Mouse (Mus musculus) megakaryocyte, embryonic 14.5 days (primary cell): ENCODE measurements around the gene Ccdc50.

Experiments
- FLI1 ChIP-seq: IDR thresholded peaks from 2 replicates; pipeline ENCODE4 v1.6.1; 2012; ENCODE audit warnings: low read length, inconsistent platforms, mixed read lengths
- GATA1 ChIP-seq: IDR thresholded peaks from 3 replicates; pipeline ENCODE4 v1.6.1; 2012; ENCODE audit warnings: mixed read lengths, low read length, inconsistent platforms, borderline replicate concordance

DNA sequence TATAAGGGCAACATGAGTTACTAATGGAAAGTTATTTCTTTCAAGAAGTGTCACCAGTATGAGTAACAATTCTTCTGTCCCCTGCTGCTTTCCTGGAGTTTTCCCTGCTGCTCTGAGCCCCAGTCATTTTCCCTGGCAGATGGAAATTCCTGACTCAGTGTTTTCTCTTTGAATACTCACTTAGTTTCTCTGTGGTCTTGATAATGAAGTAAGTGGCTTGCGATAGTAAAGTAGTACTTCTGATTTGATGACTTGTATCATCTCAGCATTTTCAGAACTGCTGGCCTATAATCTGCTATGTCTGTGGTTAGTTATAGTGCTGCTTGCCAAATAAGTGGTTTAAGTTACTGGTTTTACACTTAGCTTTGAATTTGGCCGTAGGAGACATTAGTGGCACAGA is 12.9 kb downstream of the Ccdc50 start:
- TF ChIP-seq GATA1 (no peak), FLI1 (no peak)
